Mouse (Mus musculus) thymus, postnatal 10 days (tissue): Measurements from ENCODE around the gene Clock.

Experiments
- DNase-seq, 2 experiments: peaks; one replicate each; pipeline ENCODE4 v3.0.0; 2021; ENCODE audit warnings: low spot score in 2 of 2

Gene Clock

DNA sequence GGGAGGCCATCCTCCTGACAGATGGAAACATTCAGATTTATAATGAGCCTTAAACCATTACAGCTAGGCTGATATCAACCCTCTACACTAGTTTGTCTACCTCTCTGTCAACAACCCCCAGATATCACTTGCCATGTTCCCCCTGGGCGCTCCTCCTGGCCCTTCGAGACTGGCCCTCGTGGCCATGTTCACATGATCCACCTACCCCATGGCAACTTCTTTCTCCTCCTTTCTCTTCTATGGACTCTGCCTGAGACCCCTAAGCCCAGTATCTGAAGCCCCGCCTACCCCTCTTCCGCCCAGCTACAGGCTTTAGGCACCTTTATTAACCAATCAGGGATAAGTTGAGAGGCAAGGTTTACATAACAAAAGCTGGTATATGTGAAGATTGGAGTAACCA is 124.8 kb downstream of the Clock start:
- no peak for DNase-seq

GRCm38 (mm10) chr5:76179171-76179570 is 125.4 kb downstream of the Clock start:
- DNase-seq: no peak

DNA sequence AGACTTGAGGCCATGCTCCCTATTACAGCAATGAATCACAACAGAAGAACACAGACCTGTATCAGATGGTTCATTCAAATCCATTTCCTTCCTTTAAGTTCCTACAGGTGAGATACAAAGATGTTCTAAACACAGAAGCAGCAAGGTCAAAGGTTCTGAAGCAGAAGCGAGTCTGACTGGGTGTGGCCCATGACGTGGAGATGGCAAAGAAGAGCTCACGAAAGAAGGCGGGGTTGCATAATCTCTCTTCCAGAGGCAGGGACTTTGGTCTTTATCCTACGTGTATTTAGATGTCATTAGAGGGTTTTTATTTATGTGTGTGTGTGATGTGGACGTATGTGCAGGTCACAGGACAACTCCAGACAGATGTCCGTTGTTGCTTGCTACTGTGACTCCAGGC is 126.9 kb downstream of the Clock start:
- no peak for DNase-seq

DNA sequence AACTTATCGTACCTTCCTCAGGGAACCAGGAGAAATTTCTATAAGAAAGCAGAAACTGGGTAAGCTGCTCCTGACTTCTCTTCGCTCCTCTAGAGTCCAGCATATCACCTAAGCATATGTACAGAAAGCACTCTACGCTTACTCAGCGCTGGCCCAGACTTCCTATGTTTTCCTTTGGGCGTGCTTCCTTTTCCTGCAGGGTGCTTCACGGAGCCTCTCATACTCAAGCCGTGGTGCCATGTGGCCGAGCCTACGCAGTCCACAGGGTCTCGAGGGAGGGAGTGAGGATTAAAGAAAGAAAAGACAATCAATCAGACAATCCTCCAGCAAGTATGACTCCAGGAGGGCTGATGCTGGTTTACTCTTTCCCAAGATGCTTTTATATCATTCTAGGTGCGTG is 127.8 kb downstream of the Clock start:
- no peak for DNase-seq

DNA sequence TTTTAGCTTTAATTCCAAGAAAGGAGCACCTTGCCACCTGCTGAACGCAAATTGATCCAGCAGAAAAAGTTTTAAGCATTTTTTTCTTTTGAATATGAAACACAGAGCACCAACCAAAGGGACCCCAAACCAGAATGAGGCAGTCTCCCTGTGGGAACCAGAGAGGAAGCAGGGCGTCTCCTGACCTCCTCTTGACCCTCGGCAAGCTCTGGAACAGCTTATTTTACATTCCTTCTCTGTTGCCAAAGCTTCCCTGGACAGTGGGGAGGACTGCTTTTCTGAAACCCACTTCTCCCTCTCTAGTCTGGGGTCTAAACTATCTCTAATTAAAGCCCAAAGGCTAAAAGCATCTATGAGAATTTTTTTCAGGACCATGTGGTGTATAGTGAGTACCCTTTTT is 128.2 kb downstream of the Clock start:
- DNase-seq: no peak

- DNase-seq: no peak
Observed at GRCm38 (mm10) chr5:76175051-76175450, 129.5 kb downstream of the Clock start.

- no peak for DNase-seq
Observed at GRCm38 (mm10) chr5:76171039-76171438, 133.6 kb downstream of the Clock start.

DNA sequence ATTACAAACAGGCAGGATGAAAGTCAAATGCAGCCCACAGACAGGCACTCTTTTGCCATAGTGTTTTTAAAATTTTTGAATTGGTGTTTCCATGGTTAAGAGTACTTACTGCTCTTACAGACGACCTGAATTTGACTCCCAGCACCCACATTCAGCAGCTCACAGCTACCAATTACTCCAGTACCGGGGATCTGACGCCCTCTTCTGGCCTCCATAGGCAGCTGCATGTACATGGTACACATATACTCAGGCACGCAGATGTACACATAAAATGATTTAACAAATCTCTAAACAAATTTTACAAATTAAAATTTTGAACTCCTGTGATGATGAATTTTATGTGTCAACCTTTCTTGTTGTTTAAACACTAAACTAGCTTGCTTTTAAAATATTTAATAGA is 134.1 kb downstream of the Clock start:
- DNase-seq: no peak

- no peak for DNase-seq
Observed at GRCm38 (mm10) chr5:76164827-76165226, 139.8 kb downstream of the Clock start.

- DNase-seq: no peak
Observed at GRCm38 (mm10) chr5:76163828-76164390, 140.7 kb downstream of the Clock start.

GRCm38 (mm10) chr5:76162926-76163325 is 141.7 kb downstream of the Clock start:
- no peak for DNase-seq

DNA sequence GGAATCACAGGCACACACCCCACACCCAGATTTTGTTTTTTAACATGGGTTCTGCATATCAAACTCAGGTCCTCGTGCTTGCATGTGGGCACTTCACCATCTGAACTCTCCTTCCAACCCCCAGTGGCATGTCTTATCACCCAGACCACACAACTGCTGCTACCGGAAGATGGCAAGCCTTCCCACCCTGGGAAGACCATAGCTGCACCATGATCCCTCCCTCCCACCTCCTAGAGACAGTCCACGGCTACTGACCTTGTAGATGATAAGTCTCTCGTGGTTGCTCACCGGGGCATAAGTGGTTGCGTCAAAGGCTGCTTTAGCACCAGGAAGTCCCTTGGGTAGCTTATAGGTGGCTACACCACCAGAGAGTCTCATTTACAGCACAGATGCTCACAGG is 143.1 kb downstream of the Clock start:
- DNase-seq: no peak

- DNase-seq: no peak
Observed at GRCm38 (mm10) chr5:76160086-76160485, 144.5 kb downstream of the Clock start.
